Mouse (Mus musculus) olfactory bulb, adult 2 months (tissue): ENCODE measurements at regions not wholly inside any gene's neighbourhood (a gene's known extent, or its start where the extent isn't known, plus 50 kb on each side); places are given as distances from the start of the nearest gene placed in this dataset.

ENCODE experiments used
- H3K27ac ChIP-seq: fragments of 200-500 bp; 2 replicates; pipeline ENCODE4 v1.5.1; 2012; ENCODE audit warnings: low read depth, low read length; ENCODE audit not compliant: insufficient read depth
- H3K4me1 ChIP-seq: fragments of 200-500 bp; 2 replicates; pipeline ENCODE4 v1.6.1; 2012; ENCODE audit warnings: low read length; ENCODE audit not compliant: control insufficient read depth, insufficient read depth
- H3K4me3 ChIP-seq: fragments of 200-500 bp; 2 replicates; pipeline ENCODE4 v1.5.1; 2012; ENCODE audit warnings: mild to moderate bottlenecking, low read depth, low read length, moderate library complexity; ENCODE audit not compliant: insufficient read depth
- CTCF ChIP-seq: fragments of 200-500 bp; IDR thresholded peaks from 2 replicates; pipeline ENCODE4 v1.5.1; 2012; ENCODE audit warnings: low read depth, mild to moderate bottlenecking, low read length, moderate library complexity; ENCODE audit not compliant: insufficient read depth
- POLR2A ChIP-seq: fragments of 200-500 bp; IDR thresholded peaks from 2 replicates; pipeline ENCODE4 v1.6.1; 2012; ENCODE audit warnings: mild to moderate bottlenecking, low read depth, low read length, moderate library complexity; ENCODE audit not compliant: insufficient read depth
- WGBS: fragments of 180-500 bp; shearing (Covaris S2); methylation state at CpG from one replicate; pipeline ENCODE4 v1.1.7; 2018; 5-methylcytosine and 5-hydroxymethylcytosine counted together

DNA sequence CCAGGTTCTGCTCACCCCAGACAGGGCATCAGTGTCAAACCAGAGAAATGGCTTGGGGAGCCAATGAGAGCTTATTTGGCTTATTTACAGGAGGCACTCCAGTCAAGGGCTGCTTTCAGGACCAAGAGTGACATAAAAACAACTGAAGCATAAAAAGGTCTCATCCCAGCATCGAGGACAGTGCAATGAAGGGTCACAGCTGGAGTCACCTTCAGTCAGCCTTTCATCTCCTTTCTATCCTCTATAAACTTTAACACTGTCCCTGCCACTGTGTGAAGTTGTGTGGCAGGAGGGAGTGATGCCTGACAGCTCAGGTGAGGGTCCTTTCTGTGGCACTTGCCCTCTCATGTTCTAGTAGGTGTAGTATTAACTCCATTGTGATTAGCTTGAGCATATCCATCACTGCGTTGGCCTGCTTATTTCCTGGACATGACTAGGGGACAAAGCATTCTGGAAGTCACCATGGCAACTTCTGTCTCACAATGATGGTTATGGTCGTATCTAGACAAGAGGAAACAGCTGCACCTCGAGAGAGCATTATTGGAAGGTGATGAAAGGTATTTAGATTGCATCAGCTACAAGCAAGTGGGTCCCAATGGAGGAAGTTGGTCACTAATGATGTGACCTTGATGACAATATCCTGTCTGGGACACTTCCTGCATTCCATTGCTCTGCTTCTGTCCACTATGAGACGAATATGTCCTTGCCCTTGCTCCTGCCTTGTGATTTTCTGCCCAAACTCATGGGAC, 87.8 kb upstream of the Enpp6 start:
- 65% methylated on average over 5 of the region's 5 CpGs for WGBS
- Histone ChIP-seq H3K4me1 (no peaks in the 10 kb centered on the region), H3K27ac (no peak overlapping the region), H3K4me3 (no peak overlapping the region)
- TF ChIP-seq POLR2A (no peak), CTCF (no peak)

DNA sequence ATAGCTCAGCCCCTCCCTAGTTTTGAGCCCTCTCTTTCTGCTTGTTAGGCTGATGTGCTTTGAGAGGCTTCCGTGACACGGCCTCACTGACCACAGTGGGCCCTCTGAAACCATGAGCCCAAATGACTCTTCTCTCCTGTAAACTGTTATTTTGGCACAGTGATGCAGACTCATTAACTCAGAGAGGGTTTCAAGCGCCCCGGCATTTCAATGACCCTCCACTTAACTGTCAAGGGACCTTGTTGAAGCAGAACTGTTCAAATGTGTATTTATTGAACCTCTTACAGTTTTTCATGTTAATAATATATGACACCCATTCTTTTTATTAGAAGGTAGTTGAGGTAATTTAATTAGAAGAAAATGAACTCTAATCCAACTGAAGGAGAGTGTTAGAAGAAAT, 85.9 kb upstream of the Enpp6 start:
- 56% methylated on average over 4 of the region's 4 CpGs for WGBS
- Histone ChIP-seq H3K4me3 (no peak overlapping the region), H3K4me1 (no peaks in the 10 kb centered on the region), H3K27ac (no peak overlapping the region)
- TF ChIP-seq CTCF: no peak
- no peak for TF ChIP-seq POLR2A

DNA sequence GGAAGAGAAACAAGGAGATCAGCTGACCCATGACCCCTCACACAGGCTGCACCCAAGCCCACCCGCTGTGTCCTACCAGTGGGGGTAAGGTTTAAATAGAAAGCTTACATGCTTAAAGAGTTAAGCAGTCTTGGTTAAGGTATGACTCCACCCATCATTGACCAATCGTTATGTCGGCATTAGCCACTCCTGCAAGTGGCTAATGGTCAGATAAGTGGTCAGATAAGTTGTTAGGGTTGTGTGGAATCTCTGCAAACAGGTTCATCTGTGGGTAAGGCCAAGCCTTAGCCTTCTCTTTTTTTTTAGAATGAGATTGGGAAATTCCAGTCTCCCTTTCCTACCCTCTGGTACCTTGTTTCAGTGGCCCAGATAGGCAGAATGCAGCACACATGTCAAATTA, 82.0 kb upstream of the Enpp6 start:
- H3K27ac ChIP-seq: no peak overlapping the region

DNA sequence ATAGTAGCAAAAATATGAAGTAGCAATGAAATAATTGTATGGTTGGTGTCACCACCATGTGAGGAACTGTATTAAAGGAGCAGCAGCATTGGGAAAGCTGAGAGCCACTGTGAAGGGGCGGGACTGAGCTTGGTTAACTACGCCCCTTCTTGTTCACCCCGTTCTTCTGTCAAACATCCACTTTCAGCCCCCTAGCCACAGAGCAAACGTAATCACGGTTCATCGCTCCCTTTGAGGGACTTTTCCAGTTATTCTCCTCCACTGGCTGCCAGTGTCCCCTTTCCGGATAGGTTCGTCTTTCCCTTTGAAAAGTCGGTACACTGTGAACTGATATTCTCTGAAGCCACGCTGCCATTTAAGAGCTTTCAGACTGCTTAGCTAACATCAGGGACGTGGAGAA, 79.3 kb upstream of the Enpp6 start:
- Histone ChIP-seq H3K4me1 (0 out of 2 replicates have a peak, but pooled peaks cover 2% of the 10 kb centered on the region), H3K27ac (no peak overlapping the region), H3K4me3 (no peak overlapping the region)
- 33% methylated on average over 11 of the region's 11 CpGs for WGBS
- TF ChIP-seq CTCF (no peak), POLR2A (no peak)

More for the DNA sequence above, 82.0 kb upstream of the Enpp6 start:
- H3K4me3 ChIP-seq: no peak overlapping the region
- H3K4me1 ChIP-seq: 0 out of 2 replicates have a peak, but pooled peaks cover 2% of the 10 kb centered on the region
- 73% methylated on average over 3 of the region's 3 CpGs for whole genome bisulfite sequencing
- TF ChIP-seq POLR2A (no peak), CTCF (no peak)

DNA sequence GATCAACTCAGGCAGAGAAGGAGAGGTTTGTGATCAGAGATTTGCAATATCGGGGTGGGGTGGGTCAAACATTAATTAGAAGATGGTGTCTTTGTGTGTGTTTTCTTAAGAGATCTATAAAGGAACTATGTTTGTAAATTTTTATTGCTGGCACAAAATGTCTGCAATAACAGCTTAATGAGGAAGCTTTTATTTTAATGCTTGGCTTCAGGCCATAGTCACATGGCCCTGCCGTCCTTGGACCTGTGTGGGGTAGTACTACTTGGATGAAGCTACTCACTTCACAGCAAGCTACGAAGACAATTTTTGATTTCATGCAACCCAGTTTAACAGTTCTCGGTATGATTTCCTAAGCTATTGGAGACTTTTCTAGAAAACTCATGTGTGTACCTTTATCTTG, 78.5 kb upstream of the Enpp6 start:
- TF ChIP-seq CTCF (no peak), POLR2A (no peak)
- H3K4me1 ChIP-seq: 0 out of 2 replicates have a peak, but pooled peaks cover 2% of the 10 kb centered on the region
- no peak overlapping the region for H3K27ac ChIP-seq
- WGBS: 76% methylated on average over 4 of the region's 4 CpGs
- H3K4me3 ChIP-seq: no peak overlapping the region

DNA sequence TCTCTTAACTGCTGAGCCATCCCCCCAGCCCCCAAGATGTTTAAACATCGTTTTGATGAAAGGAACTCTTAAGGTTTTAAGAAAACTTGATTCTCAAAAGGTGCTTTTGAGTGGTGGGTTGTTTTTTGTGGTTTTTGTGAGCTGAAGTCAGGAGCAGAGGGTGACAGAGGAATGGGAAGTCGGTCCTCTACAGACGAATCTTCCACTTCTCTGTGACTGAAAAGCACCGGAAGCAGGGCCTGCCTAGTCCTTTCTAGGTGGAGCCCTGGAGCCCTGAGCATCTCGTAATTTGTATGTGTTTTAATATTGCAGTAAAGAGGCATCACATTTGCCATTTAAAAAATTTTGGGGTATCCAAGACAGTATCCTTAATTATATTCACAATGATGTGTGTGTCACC, 72.7 kb upstream of the Enpp6 start:
- 79% methylated on average over 5 of the region's 5 CpGs for WGBS

DNA sequence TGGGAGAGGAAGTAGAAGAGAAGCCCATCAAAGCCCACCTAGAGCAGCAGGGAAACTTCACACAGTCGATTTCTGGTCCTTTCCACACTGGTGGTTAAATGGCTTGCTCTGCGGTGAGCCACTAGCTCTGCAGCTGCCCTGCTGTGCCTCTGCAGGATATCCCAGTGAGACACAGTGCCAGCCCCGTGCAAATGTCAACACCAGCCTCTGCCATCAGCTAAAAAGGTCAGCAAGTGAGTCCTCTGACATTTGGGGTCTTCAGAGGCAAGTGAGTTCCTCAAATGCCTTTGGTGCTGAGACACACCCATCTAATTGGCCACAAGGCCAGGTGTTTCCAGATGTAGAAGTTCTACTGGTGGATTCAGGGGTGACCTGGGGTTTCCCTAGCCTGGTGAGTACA, 66.6 kb upstream of the Enpp6 start:
- 37% methylated on average over 3 of the region's 3 CpGs for WGBS
- no peak for TF ChIP-seq CTCF
- TF ChIP-seq POLR2A: no peak
- Histone ChIP-seq H3K4me1 (peaks cover 2% of the 10 kb centered on the region; the same call in 1 of the 2 replicates), H3K4me3 (no peak overlapping the region), H3K27ac (no peak overlapping the region)

More for the DNA sequence above, 72.7 kb upstream of the Enpp6 start:
- Histone ChIP-seq H3K27ac (no peak overlapping the region), H3K4me3 (no peak overlapping the region), H3K4me1 (no peaks in the 10 kb centered on the region)
- no peak for TF ChIP-seq POLR2A
- no peak for TF ChIP-seq CTCF

DNA sequence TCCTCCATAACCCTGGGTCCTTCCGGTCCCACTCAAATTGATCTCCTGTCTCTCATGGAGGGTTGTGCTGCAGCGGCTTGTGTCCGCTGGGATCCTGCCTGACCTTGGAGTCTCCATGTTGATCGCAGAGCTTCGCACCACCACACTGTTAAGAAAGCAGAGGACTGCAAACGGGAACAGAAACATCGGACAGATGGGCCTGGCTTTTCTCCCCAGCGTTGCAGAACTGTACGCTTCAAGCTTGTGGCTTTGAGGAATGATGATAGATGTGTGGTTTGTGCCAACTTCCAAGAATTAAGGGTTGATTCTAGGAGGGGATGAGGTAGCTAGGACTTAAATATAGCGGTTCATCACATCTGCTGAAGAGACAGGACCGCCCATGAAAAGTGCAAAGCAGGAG, 65.6 kb upstream of the Enpp6 start:
- WGBS: 94% methylated on average over 11 of the region's 11 CpGs
- Histone ChIP-seq H3K27ac (no peak overlapping the region), H3K4me1 (peaks cover 5% of the 10 kb centered on the region; the same call in 1 of the 2 replicates), H3K4me3 (no peak overlapping the region)
- TF ChIP-seq POLR2A: no peak
- TF ChIP-seq CTCF: no peak

DNA sequence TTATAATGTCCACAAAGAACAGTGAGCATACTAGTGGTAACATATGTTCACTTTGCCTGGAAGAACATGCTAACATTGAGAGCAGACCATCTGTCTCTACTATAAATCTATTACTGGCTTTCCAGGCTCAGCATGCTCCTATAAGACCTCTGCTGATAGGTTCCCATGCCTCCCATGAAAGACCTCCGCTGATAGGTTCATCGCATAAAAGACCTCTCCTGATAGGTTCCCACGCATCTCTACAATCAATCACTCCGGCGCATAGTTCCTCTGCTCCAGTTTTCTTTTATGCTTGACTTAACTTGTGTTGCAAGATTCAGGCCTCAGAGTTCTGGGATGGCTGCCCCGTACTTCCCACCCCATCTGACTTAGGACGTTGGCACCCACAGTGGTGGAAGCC, 65.1 kb upstream of the Enpp6 start:
- no peak overlapping the region for H3K4me3 ChIP-seq
- no peak for TF ChIP-seq CTCF
- no peak for TF ChIP-seq POLR2A
- 89% methylated on average over 7 of the region's 7 CpGs for WGBS
- peaks cover 5% of the 10 kb centered on the region; the same call in 1 of the 2 replicates for H3K4me1 ChIP-seq
- no peak overlapping the region for H3K27ac ChIP-seq
